Mouse (Mus musculus): Measurements from ENCODE around the gene Kcng1.

Gene Kcng1

DNA sequence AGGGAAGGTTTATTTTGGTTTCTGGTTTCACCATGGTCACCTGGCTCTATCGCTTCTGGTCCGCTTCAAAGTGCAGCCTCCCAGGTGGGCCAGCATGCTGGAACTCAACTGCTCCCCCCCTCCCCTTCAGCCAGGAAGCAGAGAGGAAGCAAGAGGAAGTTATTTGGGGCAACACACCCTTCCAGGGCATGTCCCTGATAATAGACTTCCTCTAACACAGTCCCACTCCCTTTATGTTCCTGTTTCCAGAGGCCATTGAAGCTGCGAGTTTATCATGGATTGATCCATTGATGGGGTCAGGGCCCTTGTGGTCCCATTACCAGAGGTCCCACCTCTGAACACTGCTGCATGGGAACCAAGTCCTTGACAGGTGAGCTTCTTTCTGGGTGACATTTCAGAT lies 21.4 kb downstream of the Kcng1 start:
- no peak for DNase-seq (ENCODE audit: low spot score)

DNA sequence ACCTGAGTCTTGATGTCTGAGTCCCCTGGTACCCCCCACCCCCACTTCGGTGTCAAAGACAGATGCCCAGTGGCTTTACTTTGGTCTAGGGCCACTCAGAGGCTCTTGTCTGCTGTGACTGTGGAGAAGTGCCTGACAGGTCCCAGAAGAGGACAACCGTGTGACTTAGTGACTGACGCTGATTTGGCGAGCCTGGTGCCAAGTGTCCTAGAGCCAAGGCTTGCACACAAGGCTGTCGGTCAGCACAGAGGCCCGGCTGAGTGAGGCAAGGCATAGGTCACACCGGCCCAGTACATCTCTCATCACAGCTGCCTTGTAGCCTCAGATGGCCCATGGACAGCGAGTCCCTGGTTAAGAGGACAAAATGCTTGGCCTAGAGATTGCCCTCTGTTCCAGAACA lies 22.5 kb downstream of the Kcng1 start:
- DNase-seq (ENCODE audit: low spot score) = no peak

DNA sequence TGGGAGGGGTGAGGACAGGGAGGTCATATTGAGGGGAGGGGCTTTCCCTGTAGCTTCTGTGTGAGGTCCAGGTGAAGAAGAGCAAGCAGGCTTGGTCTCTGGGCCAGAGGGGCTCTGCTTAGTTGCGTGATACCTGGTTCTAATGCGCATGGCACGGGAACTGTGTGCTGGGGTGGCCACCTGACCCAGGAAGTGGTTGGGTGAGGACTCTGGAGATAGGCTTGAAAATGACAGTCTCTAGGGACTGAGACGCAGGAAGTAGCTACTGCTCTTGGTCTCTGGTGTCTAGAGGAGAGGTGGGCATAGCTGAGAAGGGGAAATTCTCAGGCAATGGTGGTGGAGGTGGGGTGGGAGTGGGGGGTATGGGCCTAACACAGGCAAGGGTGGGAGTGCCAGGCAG lies 24.3 kb downstream of the Kcng1 start:
- DNase-seq (ENCODE audit: low spot score) = no peak

DNA sequence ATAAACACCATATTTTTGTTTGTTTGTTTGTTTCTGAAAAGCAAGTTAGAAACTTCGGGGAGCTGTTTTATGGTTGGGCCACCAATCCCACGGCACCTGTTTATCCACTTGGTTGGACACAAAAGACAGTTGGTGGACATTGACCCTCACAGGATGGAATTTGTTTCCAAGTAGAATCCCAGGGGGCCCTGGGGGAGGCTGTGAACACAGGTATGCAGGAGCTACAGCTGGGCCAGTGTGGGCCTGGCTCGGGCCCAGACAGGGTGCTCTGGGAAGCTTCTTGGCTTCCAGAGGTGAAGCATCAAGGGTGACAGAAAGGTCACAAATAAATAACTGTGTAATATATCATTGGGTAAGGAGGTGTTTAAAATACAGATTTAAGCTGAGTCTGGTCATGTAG lies 25.0 kb downstream of the Kcng1 start:
- no peak for DNase-seq (ENCODE audit: low spot score)

DNA sequence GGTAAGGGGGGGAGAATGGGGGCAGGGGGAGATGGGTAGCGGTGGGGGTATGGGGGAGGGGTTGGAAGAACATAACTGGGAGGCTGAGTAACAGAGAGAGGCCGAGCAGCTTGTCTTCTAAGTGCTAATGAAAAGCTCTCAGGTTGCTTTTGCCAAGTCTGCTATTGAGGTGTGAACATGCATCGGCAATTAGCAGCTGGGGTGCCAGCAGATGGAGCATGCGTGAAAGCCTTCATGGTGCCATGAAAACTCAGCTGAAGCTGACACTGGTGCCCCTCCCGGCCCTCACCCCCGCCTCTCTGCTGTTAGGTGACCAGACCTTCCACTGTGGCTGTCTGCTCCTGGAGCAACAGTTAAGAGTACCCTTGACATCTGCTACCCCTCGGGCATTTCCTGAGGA lies 27.7 kb downstream of the Kcng1 start:
- DNase-seq (ENCODE audit: low spot score) = no peak

DNA sequence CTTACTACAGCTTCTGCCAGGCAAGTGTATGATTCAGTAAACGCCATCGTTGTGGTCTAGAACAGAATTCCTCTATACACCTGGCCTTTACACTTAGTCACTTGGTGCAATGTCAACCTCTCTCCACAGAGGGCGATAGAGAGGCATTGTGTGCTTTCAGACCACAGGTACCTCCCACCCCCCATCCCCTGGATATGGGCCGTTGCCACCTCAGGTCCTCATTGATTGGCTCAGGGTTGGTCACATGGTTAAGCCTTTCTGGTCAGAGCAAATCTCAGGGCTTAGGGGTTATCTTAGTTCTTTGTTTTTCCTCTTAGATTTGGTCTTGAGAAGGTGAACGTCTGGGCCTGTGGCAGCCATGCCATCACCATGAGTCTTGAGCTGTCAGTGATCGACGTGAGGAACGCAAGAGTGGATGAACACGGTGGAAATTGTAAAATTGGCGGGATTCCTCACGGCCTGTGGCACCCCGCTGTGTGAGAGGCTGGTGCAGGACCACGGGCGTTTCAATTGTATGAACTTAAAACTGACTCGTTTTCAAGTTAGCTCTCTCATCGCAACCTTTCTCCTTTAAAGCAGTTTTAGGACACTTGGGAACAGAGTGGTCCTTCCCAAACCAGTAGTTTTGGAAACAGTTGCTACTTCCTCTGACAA lies 28.8 kb downstream of the Kcng1 start:
- peak; percentile 39 for DNase-seq (ENCODE audit: low spot score)

DNA sequence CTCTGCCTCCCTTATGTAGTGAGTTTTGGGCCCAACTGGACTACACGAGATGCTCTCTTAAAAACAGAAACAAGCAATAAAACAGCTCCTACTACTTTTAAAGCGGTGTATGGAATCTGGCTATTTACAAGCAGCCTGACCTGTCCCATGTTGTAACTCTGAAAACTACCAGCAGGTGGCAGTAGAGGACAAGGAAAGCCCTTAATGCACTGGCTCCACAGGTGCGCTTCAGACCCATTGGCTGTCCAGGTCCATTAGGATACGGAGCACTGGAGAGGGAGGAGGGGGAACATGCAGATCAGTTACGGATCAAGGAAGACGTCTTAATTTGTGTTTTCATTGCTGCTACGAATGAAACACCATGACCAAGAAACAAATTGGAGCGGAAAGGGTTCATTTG lies 31.3 kb downstream of the Kcng1 start:
- DNase-seq (ENCODE audit: low spot score) = peak; percentile 73

DNA sequence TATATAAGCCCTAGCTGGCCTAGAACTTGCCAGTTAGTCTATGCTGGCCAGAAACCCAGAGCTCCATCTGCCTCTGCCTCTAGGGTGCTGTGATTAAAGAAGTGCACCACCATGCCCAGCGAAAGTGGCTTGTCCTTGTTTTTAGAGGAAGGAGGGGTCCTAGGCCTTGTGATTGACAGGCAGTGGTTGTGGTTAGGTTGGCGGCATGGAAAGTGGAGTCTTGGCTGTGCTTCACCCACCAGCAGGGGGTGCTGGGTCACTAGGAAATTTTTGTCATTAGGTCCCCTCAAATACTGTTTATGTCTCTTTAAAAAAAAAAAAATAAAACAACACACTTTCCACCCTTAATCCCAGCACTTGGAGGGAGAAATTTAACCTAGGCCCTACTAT lies 32.7 kb downstream of the Kcng1 start:
- no peak for DNase-seq (ENCODE audit: low spot score)

DNA sequence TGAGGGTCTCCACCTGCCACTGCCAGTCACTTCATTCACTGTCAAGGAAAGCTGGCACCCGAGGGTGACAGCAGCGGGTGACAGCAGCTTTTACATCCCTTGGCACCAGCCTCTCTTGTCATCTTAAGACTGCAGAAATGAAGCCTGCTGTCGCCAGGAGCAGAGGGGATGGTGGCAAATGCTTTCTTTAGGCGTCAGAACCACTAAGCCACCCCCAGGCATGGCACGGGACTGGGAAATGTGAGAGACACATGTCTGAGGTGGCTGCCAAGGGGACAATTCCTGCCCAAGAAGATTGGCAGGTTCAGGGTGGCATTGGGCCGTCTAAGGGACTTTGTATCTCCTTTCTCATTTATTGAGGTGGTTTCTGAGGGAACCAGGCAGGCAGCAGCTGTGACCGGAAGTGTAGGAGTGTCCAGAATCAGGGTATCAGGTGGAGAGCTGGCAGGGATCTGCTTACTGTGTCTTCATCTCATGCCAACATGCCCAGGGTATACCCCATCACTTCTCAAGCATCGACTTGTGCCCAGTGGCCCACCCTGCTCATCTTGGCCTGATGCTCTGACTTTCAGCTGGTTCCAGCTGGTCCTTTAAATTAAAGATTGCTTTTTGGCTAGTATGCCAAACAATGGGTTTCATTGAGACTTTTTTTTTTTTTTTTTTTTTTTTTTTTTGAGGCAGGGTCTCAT lies 33.2 kb downstream of the Kcng1 start:
- no peak for DNase-seq (ENCODE audit: low spot score)

DNA sequence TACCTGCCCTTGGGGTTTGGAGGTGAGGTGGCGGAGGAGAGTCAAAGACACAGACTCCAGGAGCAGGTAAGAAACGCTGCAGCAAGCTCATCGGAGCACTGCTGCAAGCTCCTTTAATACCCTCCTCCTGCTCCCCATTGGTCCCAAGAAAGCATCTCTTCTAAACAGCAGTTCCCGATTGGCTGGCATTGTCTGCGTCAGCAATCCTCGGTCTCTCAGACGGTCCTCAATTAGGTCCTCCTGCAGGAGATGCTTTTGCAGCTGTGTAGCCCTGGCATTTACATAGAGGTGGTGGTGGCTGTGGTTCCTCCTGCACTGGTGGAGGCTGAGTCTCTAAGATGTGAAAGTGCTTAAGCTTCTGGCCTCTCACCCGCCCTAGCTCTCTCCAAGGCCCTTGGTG lies 36.0 kb downstream of the Kcng1 start:
- no peak for DNase-seq (ENCODE audit: low spot score)

DNA sequence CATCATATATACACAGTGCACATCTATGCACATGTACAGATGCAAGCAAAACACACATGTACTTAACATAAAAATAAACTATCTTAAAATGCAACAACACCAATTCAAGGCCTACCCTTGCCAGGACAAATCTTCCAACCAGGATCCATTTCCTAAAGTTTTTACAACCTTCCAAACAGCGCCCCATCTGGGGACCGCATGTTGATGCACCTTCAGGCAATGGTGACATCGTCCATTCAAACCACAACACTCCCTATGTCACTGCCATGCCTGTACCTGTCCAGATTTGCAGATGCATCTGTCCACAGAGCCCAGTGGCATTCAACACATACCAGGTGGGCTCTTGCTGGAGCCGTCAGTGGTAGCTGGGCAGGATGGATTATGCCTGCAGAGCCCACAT lies 38.3 kb downstream of the Kcng1 start:
- DNase-seq (ENCODE audit: low spot score) = no peak

DNA sequence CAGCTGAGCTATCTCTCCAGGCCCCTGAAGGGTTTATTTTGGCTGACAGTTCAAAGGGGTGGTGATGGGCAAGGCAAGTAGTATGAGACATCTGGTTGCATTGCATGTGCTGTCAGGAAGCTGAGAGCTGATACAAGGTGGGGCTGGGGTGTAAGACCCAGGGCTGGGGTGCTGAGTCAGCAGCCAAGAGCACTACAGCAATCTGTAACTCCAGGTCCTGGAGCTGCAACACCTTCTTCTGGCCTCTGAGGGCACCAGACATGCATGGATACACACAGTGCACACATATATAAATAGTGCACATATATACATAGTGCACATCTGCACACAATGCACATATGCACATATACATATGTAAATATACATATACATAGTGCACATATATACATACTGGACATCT lies 38.7 kb downstream of the Kcng1 start:
- no peak for DNase-seq (ENCODE audit: low spot score)

DNA sequence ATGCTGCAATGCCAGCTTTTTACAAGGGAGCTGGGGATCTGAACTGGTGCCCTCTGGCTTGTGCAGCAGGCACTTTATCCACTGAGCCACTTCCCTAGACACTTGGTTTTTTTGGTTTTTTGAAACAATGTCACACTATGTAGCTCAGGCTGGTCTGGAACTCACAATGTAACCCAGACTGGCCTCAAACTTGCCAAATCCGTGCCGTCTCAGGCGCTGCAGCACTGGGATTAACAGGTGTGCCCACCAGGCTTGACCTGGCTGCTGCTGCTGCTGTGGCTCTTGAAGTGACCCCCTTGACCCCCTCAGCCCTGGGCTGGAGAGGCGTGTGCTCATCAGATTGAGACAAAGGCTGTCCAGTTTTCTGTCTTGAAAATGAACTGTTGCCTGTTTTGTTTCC lies 43.2 kb downstream of the Kcng1 start:
- DNase-seq (ENCODE audit: low spot score) = no peak

DNA sequence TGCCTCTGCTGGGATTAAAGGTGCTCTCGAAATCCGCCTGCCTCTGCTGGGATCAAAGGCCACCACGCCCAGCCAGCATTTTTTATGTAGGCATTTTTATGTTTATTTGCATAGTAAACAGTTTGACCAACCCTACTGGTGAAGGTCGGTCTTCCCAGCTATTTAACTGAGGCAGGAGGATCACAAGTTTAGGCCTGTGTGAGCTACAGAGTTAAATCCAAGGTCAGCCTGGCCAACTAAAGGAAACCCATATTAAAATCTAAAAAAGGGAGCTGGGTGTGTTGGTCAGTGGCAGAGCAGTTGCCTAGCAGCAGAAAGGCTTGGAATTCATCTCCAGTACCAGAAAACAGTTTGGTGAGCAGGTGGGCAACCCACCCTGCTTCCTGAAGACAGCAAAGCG lies 48.2 kb downstream of the Kcng1 start:
- DNase-seq (ENCODE audit: low spot score) = no peak

DNA sequence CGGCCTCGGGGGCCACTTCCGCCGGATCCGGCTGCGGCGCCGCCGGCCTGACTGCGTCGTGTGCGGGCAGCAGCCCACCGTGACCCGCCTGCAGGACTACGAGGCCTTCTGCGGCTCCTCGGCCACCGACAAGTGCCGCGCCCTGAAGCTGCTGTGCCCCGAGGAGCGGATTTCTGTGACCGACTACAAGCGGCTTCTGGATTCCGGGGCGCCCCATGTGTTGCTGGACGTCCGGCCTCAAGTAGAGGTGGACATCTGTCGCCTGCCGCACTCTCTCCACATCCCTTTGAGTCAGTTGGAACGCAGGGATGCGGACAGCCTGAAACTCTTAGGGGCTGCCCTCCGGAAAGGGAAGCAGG lies 50.1 kb downstream of the Kcng1 start:
- no peak for DNase-seq (ENCODE audit: low spot score)

DNA sequence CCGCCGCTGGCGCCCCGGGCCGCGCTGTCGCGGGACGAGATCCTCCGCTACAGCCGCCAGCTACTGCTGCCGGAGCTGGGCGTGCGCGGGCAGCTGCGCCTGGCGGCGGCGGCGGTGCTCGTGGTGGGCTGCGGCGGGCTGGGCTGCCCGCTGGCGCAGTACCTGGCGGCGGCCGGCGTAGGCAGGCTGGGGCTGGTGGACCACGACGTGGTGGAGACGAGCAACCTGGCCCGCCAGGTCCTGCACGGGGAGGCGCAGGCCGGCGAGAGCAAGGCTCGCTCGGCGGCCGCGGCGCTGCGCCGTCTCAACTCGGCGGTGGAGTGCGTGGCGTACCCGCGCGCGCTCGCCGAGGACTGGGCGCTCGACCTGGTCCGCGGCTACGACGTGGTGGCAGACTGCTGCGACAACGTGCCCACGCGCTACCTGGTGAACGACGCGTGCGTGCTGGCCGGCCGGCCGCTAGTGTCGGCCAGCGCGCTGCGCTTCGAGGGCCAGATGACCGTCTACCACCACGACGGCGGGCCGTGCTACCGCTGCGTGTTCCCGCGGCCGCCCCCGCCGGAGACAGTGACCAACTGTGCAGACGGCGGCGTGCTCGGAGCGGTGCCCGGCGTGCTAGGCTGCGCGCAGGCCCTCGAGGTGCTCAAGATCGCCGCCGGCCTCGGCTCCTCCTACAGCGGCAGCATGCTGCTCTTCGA lies 50.6 kb downstream of the Kcng1 start:
- no peak for DNase-seq (ENCODE audit: low spot score)

DNA sequence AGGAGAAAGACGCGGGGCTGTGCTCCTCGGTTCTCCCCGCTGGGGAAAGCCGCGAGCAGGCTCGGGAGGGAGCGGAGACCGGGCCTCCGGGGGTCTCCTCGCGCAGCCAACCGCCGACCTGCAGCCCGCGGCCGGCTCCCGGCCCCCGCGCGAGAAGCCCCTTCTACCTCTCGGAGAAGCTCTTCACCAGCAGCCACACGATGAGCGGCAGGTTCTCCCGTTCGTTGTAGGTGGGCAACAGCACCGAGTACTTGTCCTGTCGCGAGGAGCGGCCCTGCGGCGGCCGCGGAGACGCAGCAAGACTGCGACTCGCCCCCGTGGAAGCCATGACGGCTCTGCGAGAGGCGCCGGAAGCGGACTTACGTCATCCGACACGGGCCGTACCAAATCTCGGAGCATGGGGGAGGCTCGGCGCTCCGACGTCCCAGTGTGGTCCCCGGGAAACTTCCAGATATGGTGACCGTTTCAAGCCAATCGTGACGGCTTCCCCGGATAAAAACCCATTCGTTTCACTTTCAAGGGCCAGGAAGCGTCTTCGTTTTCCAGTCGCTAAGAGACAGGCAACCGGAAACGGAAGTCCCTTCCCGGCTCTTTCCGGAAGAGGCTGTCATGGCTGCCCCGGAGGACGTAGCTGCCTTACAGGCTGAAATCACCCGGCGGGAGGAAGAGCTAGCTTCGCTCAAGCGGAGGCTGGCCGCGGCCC lies 51.4 kb downstream of the Kcng1 start, which contains the start of the genes Gm20716, Dpm1 and Mocs3:
Gm20716 (minus strand) TSS at position 339 of the 703 bp plus-strand sequence.
Dpm1 (minus strand) TSS at position 566 of the 703 bp plus-strand sequence.
Mocs3 (plus strand) TSS at position 597 of the 703 bp plus-strand sequence.
- peak; percentile 92 for DNase-seq (ENCODE audit: low spot score)

DNA sequence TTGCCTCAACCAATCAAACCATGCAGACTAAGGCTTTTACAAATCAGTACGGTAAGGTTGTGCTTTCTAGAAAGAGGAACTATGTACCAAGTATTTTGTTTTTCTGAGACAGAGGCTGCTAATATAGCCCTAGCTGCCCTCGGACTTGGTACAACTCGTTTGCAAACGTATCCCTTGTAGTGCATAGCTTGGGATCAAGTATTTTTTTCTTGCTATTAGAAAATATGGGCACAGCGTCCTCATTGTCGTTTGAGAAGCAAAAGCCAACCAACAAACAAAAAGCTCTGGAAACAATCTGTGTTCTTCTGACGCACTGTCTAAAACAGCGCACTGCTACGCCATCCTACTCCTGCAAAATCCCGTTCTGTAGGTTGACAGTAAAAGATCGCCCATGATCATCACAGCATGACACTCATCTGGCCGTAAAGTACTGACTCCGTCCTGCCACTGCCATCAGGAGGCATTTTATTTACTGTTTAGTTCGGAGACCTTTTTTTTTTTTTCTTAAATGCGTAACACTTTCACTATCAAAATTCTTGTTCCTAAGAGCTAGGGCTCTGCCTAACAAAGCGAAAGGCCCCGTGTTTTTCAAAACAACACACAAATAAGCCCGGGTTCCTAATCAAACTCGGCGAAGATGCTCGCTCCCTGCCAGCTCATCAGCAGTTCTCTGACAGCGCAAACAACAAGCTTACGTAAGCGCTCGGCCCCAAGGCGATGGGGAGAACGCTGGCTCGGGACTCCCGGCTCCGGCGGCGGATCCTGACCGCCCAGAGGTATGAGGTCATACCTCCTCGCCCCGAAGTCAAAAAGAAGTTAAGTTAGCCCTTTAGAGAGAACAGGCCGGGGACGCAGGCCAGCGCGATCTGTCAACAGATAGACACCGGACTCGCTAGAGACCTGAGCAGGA lies 52.2 kb downstream of the Kcng1 start:
- DNase-seq (ENCODE audit: low spot score) = peak; percentile 31

DNA sequence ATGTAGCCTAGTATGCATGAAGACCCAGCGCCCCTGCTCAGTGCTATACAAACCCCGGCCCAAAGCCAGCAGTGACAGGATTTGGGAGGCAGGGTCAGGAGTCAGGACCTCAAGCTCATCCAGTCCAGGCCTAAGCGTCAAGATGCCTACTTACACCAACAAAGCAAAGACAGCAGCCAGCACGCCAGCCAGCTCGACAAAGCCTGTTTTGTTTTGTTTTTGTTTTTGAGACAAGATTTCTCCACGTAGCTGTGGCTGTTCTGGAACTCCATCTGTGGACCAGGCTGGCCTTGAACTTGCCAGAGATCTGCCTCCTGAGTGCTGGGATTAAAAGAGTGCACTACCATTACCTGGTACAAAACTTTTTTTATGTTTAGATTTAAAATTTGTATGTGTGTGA lies 58.2 kb downstream of the Kcng1 start:
- no peak for DNase-seq (ENCODE audit: low spot score)

DNA sequence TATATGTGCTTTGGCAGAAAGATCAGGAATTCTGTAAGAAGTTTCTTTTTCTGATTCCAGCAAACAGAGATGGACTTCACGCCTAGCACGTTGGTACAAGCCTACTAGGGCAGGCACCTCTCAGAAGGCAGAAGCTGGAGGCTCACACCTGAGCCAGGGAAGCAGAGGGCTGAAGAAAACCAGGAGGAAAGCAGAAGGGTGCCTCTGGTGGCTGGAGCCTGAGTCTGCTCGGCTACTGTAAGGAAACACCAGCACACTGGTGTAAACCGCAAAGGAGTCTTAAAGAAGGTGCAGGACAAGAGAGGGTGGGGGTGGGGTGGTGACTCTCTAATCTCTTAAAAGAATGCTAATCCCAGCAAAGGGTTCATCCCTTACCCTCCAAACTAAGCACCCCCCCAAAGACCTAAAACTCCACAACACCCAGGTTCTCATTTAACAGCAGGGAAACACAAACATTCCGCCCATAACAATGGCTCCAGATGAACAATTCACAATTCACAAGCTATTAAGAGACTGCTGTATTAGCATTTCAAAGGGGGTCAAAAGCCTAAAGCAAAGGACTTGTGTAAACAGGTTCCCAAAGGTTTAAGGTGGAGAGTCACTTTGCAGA lies 67.6 kb downstream of the Kcng1 start:
- no peak for DNase-seq (ENCODE audit: low spot score)
